Mouse (Mus musculus) layer of hippocampus, adult 2 months (tissue): Measurements from ENCODE around the gene Otop1. TPM values are rescaled to one million over a fixed set of nuclear protein-coding genes. Genes with fewer than 3 reads are reported as not detected.

Experiments
- DNase-seq, 2 experiments: peaks; one replicate each; pipeline ENCODE4 v3.0.0; 2022; ENCODE audit warnings: low spot score in 2 of 2
- H3K27ac ChIP-seq: fragments of 200-600 bp; 2 replicates; pipeline ENCODE4 v1.8.1; 2022
- H3K4me3 ChIP-seq: fragments of 200-600 bp; 2 replicates; pipeline ENCODE4 v1.8.1; 2022; ENCODE audit warnings: mild to moderate bottlenecking
- CTCF ChIP-seq: fragments of 200-600 bp; conservative IDR thresholded peaks from 2 replicates; pipeline ENCODE4 v1.8.1; 2022; ENCODE audit warnings: antibody characterized with exemption, mild to moderate bottlenecking, moderate library complexity
- total RNA-seq, 2 experiments: library from RNA; stranded (reverse); gene quantifications; 2 replicates each; pipeline ENCODE4 v1.2.3; 2021

The Otop1 gene
- total RNA-seq, 2 experiments from 2014 or later, result 0.15 TPM; not detected in 1

- no peak for TF ChIP-seq CTCF
- Histone ChIP-seq H3K4me3 (no peak overlapping the region), H3K27ac (no peak overlapping the region)
- DNase-seq, result no peak
Measured at GRCm38 (mm10) chr5:38309795-38310194, 34.0 kb downstream of the Otop1 start.

- TF ChIP-seq CTCF, result peak; percentile 48
- no peak for DNase-seq
- H3K27ac ChIP-seq, result peak within 1 kb of the TSS; percentile 87
- H3K4me3 ChIP-seq, result peak within 1 kb of the TSS; percentile 57
Measured at GRCm38 (mm10) chr5:38318966-38319786, 43.4 kb downstream of the Otop1 start, which contains the start of gene Drd5. Gene Drd5 (plus strand): TSS chr5:38319367.

DNA sequence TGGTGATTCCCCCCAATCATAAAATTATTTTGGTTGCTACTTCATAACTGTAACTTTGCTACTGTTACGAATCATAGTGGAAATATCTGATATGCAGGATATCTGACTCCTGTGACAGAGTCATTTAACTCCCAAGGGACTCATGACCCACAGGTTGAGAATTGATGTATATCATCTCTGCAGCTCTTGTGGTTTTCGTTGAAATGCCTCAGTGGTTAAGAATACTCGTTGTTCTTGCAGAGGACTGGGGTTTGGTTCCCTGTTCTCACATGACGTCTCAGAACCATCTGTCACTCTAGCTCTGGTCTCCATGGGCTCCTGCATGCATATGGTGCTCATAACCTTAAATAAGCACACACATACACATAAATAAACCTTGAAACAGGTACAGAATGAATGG is 57.6 kb downstream of the Otop1 start:
- Histone ChIP-seq H3K4me3 (no peak overlapping the region), H3K27ac (no peak overlapping the region)
- no peak for DNase-seq
- TF ChIP-seq CTCF, result no peak

GRCm38 (mm10) chr5:38334582-38334981 is 58.8 kb downstream of the Otop1 start:
- TF ChIP-seq CTCF, result peak; percentile 57
- no peak overlapping the region for H3K4me3 ChIP-seq
- 0 out of 2 replicates have a peak overlapping the region, but pooled peaks have one; percentile 10 for H3K27ac ChIP-seq
- no peak for DNase-seq

- no peak for DNase-seq
- H3K27ac ChIP-seq, result no peak overlapping the region
- TF ChIP-seq CTCF, result no peak
- no peak overlapping the region for H3K4me3 ChIP-seq
Measured at GRCm38 (mm10) chr5:38343101-38343500, 67.3 kb downstream of the Otop1 start.

- Histone ChIP-seq H3K4me3 (no peak overlapping the region), H3K27ac (no peak overlapping the region)
- no peak for DNase-seq
- no peak for TF ChIP-seq CTCF
Measured at GRCm38 (mm10) chr5:38346646-38347432, 71.1 kb downstream of the Otop1 start.

GRCm38 (mm10) chr5:38350351-38350929 is 74.7 kb downstream of the Otop1 start:
- Histone ChIP-seq H3K27ac (no peak overlapping the region), H3K4me3 (no peak overlapping the region)
- DNase-seq, result no peak
- TF ChIP-seq CTCF, result no peak

Other genes starting within 250 kb of the Otop1 start
- 10 to 100 TPM; 35.8 to 36.1 TPM for gene Stx18, start 237.2 kb upstream of the Otop1 start, total RNA-seq
- gene Nsg1, start 116.1 kb upstream of the Otop1 start, total RNA-seq, result 100 to 1,000 TPM; 421 to 427 TPM
- 10 to 100 TPM; 19.2 to 25.0 TPM for gene Zbtb49, start 55.5 kb upstream of the Otop1 start, total RNA-seq
- 10 to 100 TPM in 1 of 2 experiments, 1 to 10 TPM in 1; 9.9 to 11.3 TPM for gene Lyar, start 55.5 kb upstream of the Otop1 start, total RNA-seq
- 10 to 100 TPM; 30.1 to 32.8 TPM for gene Tmem128, start 15.8 kb upstream of the Otop1 start, total RNA-seq
- gene Drd5, start 43.4 kb downstream of the Otop1 start, total RNA-seq, result 10 to 100 TPM; 15.1 to 18.0 TPM
- 1 to 10 TPM; 3.2 to 4.2 TPM for gene Slc2a9, start 227.2 kb downstream of the Otop1 start, total RNA-seq